Mouse (Mus musculus): Measurements from ENCODE around the gene Zic2.

- no peak for TF ChIP-seq CTCF (IDR thresholded peaks at IDR 0.05; ENCODE audit: low read depth, low read length)
- no peak for TF ChIP-seq POLR2A (IDR thresholded peaks at IDR 0.05; ENCODE audit: borderline replicate concordance, low read depth, low read length)
Observed at GRCm38 (mm10) chr14:122453996-122454738, 21.1 kb upstream of the Zic2 start.
